Mouse (Mus musculus): ENCODE measurements around the gene Rgs6.

DNA sequence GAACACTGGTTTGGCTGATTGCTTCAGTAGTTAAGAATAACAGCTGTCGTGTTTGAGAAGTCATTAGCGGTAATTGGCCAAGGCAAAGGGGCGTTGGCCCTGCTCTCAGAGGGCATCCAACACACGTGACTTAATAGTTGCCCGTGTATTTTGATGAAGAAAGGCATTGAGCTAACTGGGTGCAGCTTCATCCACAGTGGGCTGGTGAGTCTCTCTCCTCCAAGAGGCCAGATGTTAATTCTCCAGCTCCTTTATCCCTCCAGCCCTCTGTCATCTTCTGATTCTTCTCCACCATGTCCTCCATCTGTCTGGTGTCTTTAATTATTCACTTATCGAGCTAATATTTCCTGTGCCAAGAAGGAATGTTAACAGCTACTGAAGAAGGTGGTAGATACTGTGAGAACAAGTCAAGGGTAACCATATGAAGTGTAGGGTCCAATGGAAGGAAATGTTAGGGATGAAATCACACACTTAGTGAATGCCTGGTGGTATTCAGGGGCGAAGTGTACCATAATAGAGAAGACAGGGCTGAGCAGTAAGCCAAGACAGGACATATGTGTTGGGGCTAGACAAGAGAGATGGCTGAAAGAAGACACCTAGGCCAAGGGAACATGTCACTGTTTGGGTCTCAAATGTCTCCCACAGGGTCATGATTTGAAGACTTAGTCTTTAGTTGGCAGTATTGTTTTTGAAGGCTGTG, 411.4 kb downstream of the Rgs6 start:
- no peak for TF ChIP-seq POLR2A (IDR thresholded peaks at IDR 0.05; ENCODE audit: borderline replicate concordance, extremely low read depth, insufficient read depth, insufficient read length, poor library complexity, severe bottlenecking)
- no peak for TF ChIP-seq CTCF (IDR thresholded peaks at IDR 0.05; ENCODE audit: borderline replicate concordance, extremely low read depth, insufficient read depth, insufficient read length)

Data from brain, embryonic 14.5 days (tissue).